Mouse (Mus musculus) midbrain, postnatal 0 days (tissue): ENCODE measurements at regions not wholly inside any gene's neighbourhood (a gene's known extent, or its start where the extent isn't known, plus 50 kb on each side); places are given as distances from the start of the nearest gene placed in this dataset.

Experiments used
- ATAC-seq: fragments of 200-750 bp; cut with Nextera tagmentation; 2 replicates; pipeline ENCODE4 v1.8.0; 2017; ENCODE audit warnings: moderate number of reproducible peaks, mild to moderate bottlenecking, moderate TSS enrichment, moderate library complexity; ENCODE audit not compliant: low FRiP score
- DNase-seq: peaks from one replicate; pipeline ENCODE4 v3.0.0-alpha.2; 2015; ENCODE audit warnings: low spot score
- H3K27ac ChIP-seq: fragments of 300-500 bp; sonication (generic); 2 replicates; pipeline ENCODE4 v1.5.1; 2014; ENCODE audit warnings: low read depth, mild to moderate bottlenecking, low read length, mixed read lengths
- H3K27me3 ChIP-seq: fragments of 300-500 bp; sonication (generic); 2 replicates; pipeline ENCODE4 v1.6.1; 2014; ENCODE audit warnings: low read length, control low read depth, mixed read lengths; ENCODE audit not compliant: insufficient read depth
- H3K36me3 ChIP-seq: fragments of 300-500 bp; sonication (generic); 2 replicates; pipeline ENCODE4 v1.6.1; 2014; ENCODE audit warnings: low read length, control low read depth, mixed read lengths; ENCODE audit not compliant: insufficient read depth
- H3K4me1 ChIP-seq: fragments of 300-500 bp; sonication (generic); 2 replicates; pipeline ENCODE4 v1.6.1; 2014; ENCODE audit warnings: mild to moderate bottlenecking, control low read depth, antibody characterized with exemption, low read length, mixed read lengths; ENCODE audit not compliant: insufficient read depth
- H3K4me2 ChIP-seq: fragments of 300-500 bp; sonication (generic); 2 replicates; pipeline ENCODE4 v1.6.1; 2014; ENCODE audit warnings: low read depth, mild to moderate bottlenecking, low read length, mixed read lengths; ENCODE audit not compliant: poor library complexity, severe bottlenecking
- H3K4me3 ChIP-seq: fragments of 300-500 bp; sonication (generic); 2 replicates; pipeline ENCODE4 v1.5.1; 2014; ENCODE audit warnings: low read depth, mild to moderate bottlenecking, low read length, moderate library complexity
- H3K9ac ChIP-seq: fragments of 300-500 bp; sonication (generic); replicated peaks from 2 replicates; pipeline ENCODE4 v1.6.1; 2014; ENCODE audit warnings: mild to moderate bottlenecking, low read length, moderate library complexity, mixed read lengths; ENCODE audit not compliant: poor library complexity, severe bottlenecking
- H3K9me3 ChIP-seq: fragments of 300-500 bp; sonication (generic); 2 replicates; pipeline ENCODE4 v1.6.1; 2016; ENCODE audit warnings: low read length, control low read depth
- CTCF ChIP-seq: IDR thresholded peaks from 2 replicates; pipeline ENCODE4 v1.5.1; 2016; ENCODE audit warnings: antibody characterized with exemption, mild to moderate bottlenecking
- WGBS: fragments of 180-500 bp; shearing (Covaris S2); extraction: QIAGEN DNeasy Blood & Tissue Kit; methylation state at CpG from one replicate; pipeline ENCODE4 v1.1.7; 2014; 5-methylcytosine and 5-hydroxymethylcytosine counted together

- Histone ChIP-seq H3K9me3 (no peaks in the 10 kb centered on the region), H3K4me3 (no peak overlapping the region), H3K36me3 (no peaks in the 10 kb centered on the region), H3K9ac (no peak overlapping the region), H3K27me3 (no peaks in the 10 kb centered on the region), H3K4me1 (no peaks in the 10 kb centered on the region), H3K4me2 (no peak overlapping the region), H3K27ac (no peak overlapping the region)
- DNase-seq (peak; percentile 41), ATAC-seq (no peak)
- WGBS = 66% methylated on average over 7 of the region's 7 CpGs
- TF ChIP-seq CTCF = no peak
Measured at GRCm38 (mm10) chr15:70034976-70035375, 3534.3 kb upstream of the Lrrc6 start.

GRCm38 (mm10) chr15:70029468-70029867 is 3528.8 kb upstream of the Lrrc6 start:
- DNase-seq (no peak), ATAC-seq (no peak)
- Histone ChIP-seq H3K36me3 (no peaks in the 10 kb centered on the region), H3K27me3 (no peaks in the 10 kb centered on the region), H3K9ac (no peak overlapping the region), H3K27ac (no peak overlapping the region), H3K4me1 (no peaks in the 10 kb centered on the region), H3K4me2 (no peak overlapping the region), H3K4me3 (no peak overlapping the region), H3K9me3 (no peaks in the 10 kb centered on the region)
- TF ChIP-seq CTCF = no peak

GRCm38 (mm10) chr15:70012792-70013191 is 3512.1 kb upstream of the Lrrc6 start:
- Histone ChIP-seq H3K27ac (no peak overlapping the region), H3K9me3 (no peaks in the 10 kb centered on the region), H3K9ac (no peak overlapping the region), H3K4me1 (no peaks in the 10 kb centered on the region), H3K36me3 (no peaks in the 10 kb centered on the region), H3K4me3 (no peak overlapping the region), H3K27me3 (no peaks in the 10 kb centered on the region), H3K4me2 (no peak overlapping the region)
- ATAC-seq = no peak
- no peak for TF ChIP-seq CTCF
- WGBS = 85% methylated on average over 2 of the region's 2 CpGs
- DNase-seq = no peak
